ENCODE assay signal across 12 mouse cellular contexts in genomic region chr9:67071596-67071995, GRCm38 (mm10). TPM values are rescaled to one million over a fixed set of nuclear protein-coding genes. Genes with fewer than 3 reads are reported as not detected.
DNase-seq lines count a peak whose midpoint lies in the region; ATAC-seq and TF ChIP-seq lines count a peak whose summit lies in the region.
"Had no signal": no experiment of that assay in that cellular context is flagged by ENCODE, and none has a peak within 500 bp of the region (broad histone marks: within the 10 kb centered on the region; RNA-seq: fewer than 3 reads in every experiment).

No protein-coding gene starts in this region.

- no peak overlapping the region for H3K4me3 ChIP-seq in heart, embryonic 12.5 days
- H3K4me3 ChIP-seq in lung, embryonic 15.5 days = no peak overlapping the region
- no peak overlapping the region for H3K4me3 ChIP-seq in lung, adult 2 months (replicated peaks; ENCODE audit: extremely low read depth, low read depth, low read length)
- H3K4me3 ChIP-seq in embryonic facial prominence, embryonic 11.5 days (ENCODE audit: low read depth, low read length) = no peak overlapping the region
- no peak overlapping the region for H3K4me3 ChIP-seq in stomach, embryonic 15.5 days (replicated peaks)
- H3K4me3 ChIP-seq: hindbrain, embryonic 12.5 days; left cerebral cortex, adult 2 months had no signal

- intact Hi-C loops in heart, postnatal 36 days (cut with DNase I) = no loop called here

- H3K9ac ChIP-seq in heart, embryonic 12.5 days = no peak overlapping the region
- H3K9ac ChIP-seq in lung, embryonic 15.5 days = no peak overlapping the region
- H3K9ac ChIP-seq in embryonic facial prominence, embryonic 11.5 days (replicated peaks; ENCODE audit: low read length) = no peak overlapping the region
- H3K9ac ChIP-seq in stomach, embryonic 15.5 days = no peak overlapping the region
- H3K9ac ChIP-seq: hindbrain, embryonic 12.5 days had no signal

- 26% methylated on average over 7 of the region's 7 CpGs for WGBS in heart, embryonic 12.5 days
- 7% methylated on average over 7 of the region's 7 CpGs for WGBS in lung, embryonic 15.5 days
- 37% methylated on average over 7 of the region's 7 CpGs for WGBS in lung, adult 2 months
- 38% methylated on average over 7 of the region's 7 CpGs for whole genome bisulfite sequencing in embryonic facial prominence, embryonic 11.5 days
- WGBS in stomach, embryonic 15.5 days = 24% methylated on average over 7 of the region's 7 CpGs

- no peak for TF ChIP-seq POLR2A in lung, adult 2 months (IDR thresholded peaks at IDR 0.05; ENCODE audit: borderline replicate concordance, extremely low read depth, low read depth, low read length)

- ATAC-seq in heart, embryonic 12.5 days (ENCODE audit: insufficient number of reproducible peaks, low FRiP score) = no peak
- ATAC-seq in lung, embryonic 15.5 days (ENCODE audit: borderline replicate concordance, extremely low read depth, low FRiP score, low TSS enrichment) = peak; percentile 23; the same call in 1 of the 2 replicates
- ATAC-seq in embryonic facial prominence, embryonic 11.5 days (replicated peaks; ENCODE audit: insufficient number of reproducible peaks, low FRiP score, low TSS enrichment, low read depth) = no peak
- ATAC-seq in stomach, embryonic 15.5 days (ENCODE audit: insufficient read depth, low FRiP score, low read depth) = peak; percentile 11; the same call in 1 of the 2 replicates
- ATAC-seq: forebrain, embryonic 14.5 days had no signal

- H3K4me2 ChIP-seq in heart, embryonic 12.5 days = no peak overlapping the region; the same call in 1 of the 2 replicates
- H3K4me2 ChIP-seq in lung, embryonic 15.5 days = no peak overlapping the region
- no peak overlapping the region for H3K4me2 ChIP-seq in embryonic facial prominence, embryonic 11.5 days (ENCODE audit: low read depth, low read length)
- H3K4me2 ChIP-seq in stomach, embryonic 15.5 days = 0 out of 2 replicates have a peak overlapping the region, but pooled peaks have one; percentile 19
- H3K4me2 ChIP-seq: hindbrain, embryonic 12.5 days had no signal

- peak overlapping the region; percentile 58 for H3K27ac ChIP-seq in heart, embryonic 12.5 days (ENCODE audit: poor library complexity, severe bottlenecking)
- H3K27ac ChIP-seq in lung, embryonic 15.5 days = peak overlapping the region; percentile 50
- H3K27ac ChIP-seq in embryonic facial prominence, embryonic 11.5 days (replicated peaks; ENCODE audit: low read depth, low read length) = peak overlapping the region; percentile 65; the same call in 1 of the 2 replicates
- H3K27ac ChIP-seq in stomach, embryonic 15.5 days = peak overlapping the region; percentile 89
- H3K27ac ChIP-seq: hindbrain, embryonic 12.5 days; left cerebral cortex, adult 2 months had no signal

- DNase-seq in heart, postnatal 36 days = no peak
- no peak for DNase-seq in lung, adult 2 months
- DNase-seq in embryonic facial prominence, embryonic 11.5 days (ENCODE audit: low spot score) = peak; percentile 49
- no peak for DNase-seq in gastrocnemius, adult 8-10 months (ENCODE audit: low spot score in 2 of 2)
- DNase-seq in cerebellum, postnatal 36 days = no peak
- DNase-seq: cerebellum, adult 2 months had no signal

- H3K27me3 ChIP-seq in heart, embryonic 12.5 days (replicated peaks) = no peaks in the 10 kb centered on the region
- no peaks in the 10 kb centered on the region for H3K27me3 ChIP-seq in lung, embryonic 15.5 days
- H3K27me3 ChIP-seq in embryonic facial prominence, embryonic 11.5 days (ENCODE audit: control insufficient read depth, insufficient read depth, low read length) = no peaks in the 10 kb centered on the region
- no peaks in the 10 kb centered on the region for H3K27me3 ChIP-seq in stomach, embryonic 15.5 days (replicated peaks)
- H3K27me3 ChIP-seq: hindbrain, embryonic 12.5 days had no signal

- H3K36me3 ChIP-seq in heart, embryonic 12.5 days = no peaks in the 10 kb centered on the region
- no peaks in the 10 kb centered on the region for H3K36me3 ChIP-seq in lung, embryonic 15.5 days
- no peaks in the 10 kb centered on the region for H3K36me3 ChIP-seq in embryonic facial prominence, embryonic 11.5 days (replicated peaks; ENCODE audit: control insufficient read depth, insufficient read depth, low read depth, low read length)
- no peaks in the 10 kb centered on the region for H3K36me3 ChIP-seq in stomach, embryonic 15.5 days
- H3K36me3 ChIP-seq: hindbrain, embryonic 12.5 days had no signal

- TF ChIP-seq CTCF in lung, adult 2 months (IDR thresholded peaks at IDR 0.05; ENCODE audit: insufficient read depth, low read length) = no peak

- no peaks in the 10 kb centered on the region for H3K9me3 ChIP-seq in heart, embryonic 12.5 days (replicated peaks)
- H3K9me3 ChIP-seq in lung, embryonic 15.5 days = no peaks in the 10 kb centered on the region
- H3K9me3 ChIP-seq in embryonic facial prominence, embryonic 11.5 days (replicated peaks; ENCODE audit: control insufficient read depth, low read length) = no peaks in the 10 kb centered on the region
- no peaks in the 10 kb centered on the region for H3K9me3 ChIP-seq in stomach, embryonic 15.5 days
- H3K9me3 ChIP-seq: hindbrain, embryonic 12.5 days had no signal

- peaks cover 14% of the 10 kb centered on the region for H3K4me1 ChIP-seq in heart, embryonic 12.5 days (replicated peaks)
- peaks cover 16% of the 10 kb centered on the region for H3K4me1 ChIP-seq in lung, embryonic 15.5 days
- no peaks in the 10 kb centered on the region for H3K4me1 ChIP-seq in lung, adult 2 months (ENCODE audit: control insufficient read depth, insufficient read depth, low read length)
- H3K4me1 ChIP-seq in embryonic facial prominence, embryonic 11.5 days (ENCODE audit: control insufficient read depth, insufficient read depth, low read length) = no peaks in the 10 kb centered on the region
- H3K4me1 ChIP-seq in stomach, embryonic 15.5 days = peaks cover 9% of the 10 kb centered on the region
- H3K4me1 ChIP-seq: hindbrain, embryonic 12.5 days had no signal

RNA-seq across cellular contexts. Expression of gene Tpm1, which starts 22.4 kb away (rescaled TPM):
- 4,565 and 4,650 TPM in 2 replicates for polyA plus RNA-seq in heart, embryonic 12.5 days (2016; fragmentation: Nextera tagmentation; extraction: Ambion mirVana)
- over 10,000 TPM; 11,452 to 11,878 TPM for total RNA-seq in heart, postnatal 36 days (2021)
- polyA plus RNA-seq in lung, embryonic 15.5 days (2015; fragmentation: Nextera tagmentation; extraction: Ambion mirVana) = 747 and 774 TPM in 2 replicates
- 168 and 359 TPM in 2 replicates for polyA plus RNA-seq in lung, adult 2 months (2012; rRNA removed)
- 563 and 596 TPM in 2 replicates for polyA plus RNA-seq in embryonic facial prominence, embryonic 11.5 days (2014; fragmentation: Nextera tagmentation; extraction: Ambion mirVana)
- 1,038 and 1,102 TPM in 2 replicates for polyA plus RNA-seq in stomach, embryonic 15.5 days (2015; fragmentation: Nextera tagmentation; extraction: Ambion mirVana)
- over 10,000 TPM; 24,112 to 28,307 (median 24,365) TPM for total RNA-seq in gastrocnemius, adult 8-10 months (2022)

Comparison
In these comparisons a context has a peak if more than half of its experiments do, and no peak if none do; other contexts are left out.
1. ATAC-seq: peak in lung, embryonic 15.5 days (single experiment) and stomach, embryonic 15.5 days (single experiment); none in heart, embryonic 12.5 days (single experiment) and embryonic facial prominence, embryonic 11.5 days (single experiment).
2. Peak in every context shown above with its lines, with median percentiles within 50 percentile points of each other: H3K27ac ChIP-seq.